Mouse (Mus musculus): ENCODE measurements around the gene Gabrd. TPM values are rescaled to one million over a fixed set of nuclear protein-coding genes. Genes with fewer than 3 reads are reported as not detected.

Gene Gabrd
- total and polyA plus RNA-seq, 2 experiments from 2014 or later, result 0.29 to 0.42 TPM

DNA sequence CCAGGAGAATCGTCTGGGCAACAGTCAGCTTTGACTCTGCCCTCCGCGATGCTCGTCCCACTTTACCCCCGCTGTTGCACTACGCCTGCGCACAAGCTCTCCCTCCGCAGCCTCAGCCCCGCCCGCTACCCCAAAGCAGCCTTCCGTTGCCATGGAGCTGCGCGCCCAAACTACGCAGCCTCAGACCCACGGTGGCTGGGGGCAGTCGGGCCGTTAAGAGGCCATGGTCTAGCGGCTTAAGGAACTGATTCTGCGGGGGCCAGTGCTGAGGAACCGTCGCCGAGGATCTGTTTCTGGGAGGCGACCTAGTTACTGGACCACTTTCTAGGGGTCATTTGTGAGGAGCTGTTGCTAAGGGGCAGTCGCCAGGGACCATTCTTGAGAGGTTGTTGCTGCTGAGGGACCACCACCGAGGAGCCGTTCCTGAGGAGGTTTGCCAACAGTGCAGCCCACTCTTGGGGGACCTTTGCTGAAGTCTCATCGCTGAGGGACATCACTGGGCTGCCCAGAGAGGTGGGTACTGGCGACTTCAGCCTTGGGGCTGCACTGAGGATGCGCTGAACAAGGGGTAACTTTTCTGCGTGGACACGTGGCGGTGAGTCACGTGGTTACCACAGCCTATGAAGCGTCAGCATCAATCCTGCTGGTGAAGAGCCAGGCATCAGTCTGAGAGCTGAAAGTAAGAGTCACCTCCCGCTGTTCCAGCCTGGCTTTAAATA lies 11.3 kb upstream of the Gabrd start, which contains the start of gene Cfap74:
Cfap74 (plus strand) TSS at position 133 of the 719 bp plus-strand sequence.
- peak; percentile 93 for DNase-seq (ENCODE audit: low spot score)

DNA sequence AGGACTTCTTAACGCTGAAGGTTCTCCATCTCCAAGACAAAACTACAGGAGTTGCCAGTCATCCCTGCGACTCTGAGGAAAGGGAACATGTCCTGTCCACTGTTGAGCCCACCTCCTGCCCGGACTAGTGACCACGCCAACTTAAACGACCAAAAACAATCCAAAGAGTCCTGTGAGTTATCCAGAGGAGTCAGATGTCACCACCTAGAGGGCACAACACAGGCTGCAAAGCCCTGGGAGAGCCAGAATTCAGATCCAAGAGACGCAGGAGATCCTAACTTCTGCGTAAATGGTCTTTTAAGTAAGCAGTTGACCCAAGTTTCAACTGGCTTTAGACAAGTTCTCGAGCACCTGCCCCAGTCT lies 10.8 kb upstream of the Gabrd start:
- peak; percentile 68 for ATAC-seq
- 2% methylated on average over 8 of the region's 8 CpGs for WGBS
- TF ChIP-seq CTCF (IDR thresholded peaks at IDR 0.05; ENCODE audit: low read depth), result peak; percentile 68
- H3K27ac ChIP-seq, result no peak overlapping the region
- no peaks in the 10 kb centered on the region for H3K27me3 ChIP-seq (ENCODE audit: insufficient read depth, low read length)
- peak overlapping the region; percentile 54 for H3K4me3 ChIP-seq (ENCODE audit: low read length)
- H3K36me3 ChIP-seq (ENCODE audit: insufficient read depth, low read length), result no peaks in the 10 kb centered on the region
- H3K9ac ChIP-seq (replicated peaks; ENCODE audit: low read length), result 0 out of 2 replicates have a peak overlapping the region, but pooled peaks have one; percentile 46
- no peaks in the 10 kb centered on the region for H3K9me3 ChIP-seq (ENCODE audit: low read length)
- no peaks in the 10 kb centered on the region for H3K4me1 ChIP-seq (ENCODE audit: insufficient read depth, low read length)
- no peak for DNase-seq (ENCODE audit: low spot score)
- H3K4me2 ChIP-seq (ENCODE audit: low read depth, low read length), result peak overlapping the region; percentile 90

More for the DNA sequence above, 11.3 kb upstream of the Gabrd start, which contains the start of gene Cfap74:
- no peaks in the 10 kb centered on the region for H3K36me3 ChIP-seq (ENCODE audit: insufficient read depth, low read length)
- ATAC-seq, result peak; percentile 97
- under 1% methylated on average over 35 of the region's 35 CpGs for WGBS
- peak within 1 kb of the TSS; percentile 90 for H3K4me2 ChIP-seq (ENCODE audit: low read depth, low read length)
- H3K9ac ChIP-seq (replicated peaks; ENCODE audit: low read length), result peak within 1 kb of the TSS; percentile 46; the same call in 1 of the 2 replicates
- no peaks in the 10 kb centered on the region for H3K4me1 ChIP-seq (ENCODE audit: insufficient read depth, low read length)
- H3K4me3 ChIP-seq (ENCODE audit: low read length), result peak within 1 kb of the TSS; percentile 54
- no peaks in the 10 kb centered on the region for H3K27me3 ChIP-seq (ENCODE audit: insufficient read depth, low read length)
- H3K27ac ChIP-seq, result peak within 1 kb of the TSS; percentile 58; the same call in 1 of the 2 replicates
- no peaks in the 10 kb centered on the region for H3K9me3 ChIP-seq (ENCODE audit: low read length)
- TF ChIP-seq CTCF (IDR thresholded peaks at IDR 0.05; ENCODE audit: low read depth), result no peak

DNA sequence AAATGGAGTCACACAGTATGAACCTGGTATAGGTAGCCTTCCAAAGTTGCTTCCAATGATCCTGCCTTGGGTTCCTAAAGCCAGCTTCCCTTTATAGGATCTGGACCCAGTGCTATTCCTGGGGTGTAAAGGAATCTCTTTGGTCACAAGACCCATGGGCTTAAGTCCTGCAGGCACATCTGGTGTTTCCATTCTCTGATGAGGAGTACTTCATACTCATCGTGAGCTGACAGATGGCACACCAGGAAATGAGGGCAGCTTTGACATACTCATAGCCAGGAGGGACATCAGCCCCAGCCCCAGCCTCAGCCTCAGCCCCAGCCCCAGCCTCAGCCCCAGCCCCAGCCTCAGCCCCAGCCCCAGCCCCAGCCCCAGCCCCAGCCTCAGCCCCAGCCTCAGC lies 4.6 kb upstream of the Gabrd start:
- Histone ChIP-seq H3K9me3 (ENCODE audit: low read length) (no peaks in the 10 kb centered on the region), H3K36me3 (ENCODE audit: insufficient read depth, low read length) (no peaks in the 10 kb centered on the region), H3K27ac (no peak overlapping the region)

DNA sequence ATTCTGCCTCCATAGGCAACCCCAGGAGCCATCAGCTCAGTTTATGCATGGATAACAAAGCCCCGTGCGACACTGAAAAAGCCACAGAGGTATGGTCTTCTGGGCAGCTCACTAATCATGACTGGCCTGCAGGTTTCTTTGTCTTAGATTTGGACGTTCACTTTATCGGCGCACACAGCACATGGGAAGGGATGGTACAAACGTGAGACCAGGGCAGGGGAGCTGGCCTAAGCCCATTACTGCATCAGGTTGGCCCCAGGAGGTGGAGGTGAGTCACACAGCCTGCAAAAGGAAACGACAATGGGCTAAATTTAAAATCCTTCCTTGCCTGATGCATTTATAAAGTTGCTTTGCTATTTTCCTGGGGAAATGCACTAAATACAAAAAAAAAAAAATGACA lies 3.2 kb upstream of the Gabrd start:
- H3K4me1 ChIP-seq (ENCODE audit: insufficient read depth, low read length), result peaks cover 5% of the 10 kb centered on the region; the same call in 1 of the 2 replicates
- ATAC-seq (no peak), DNase-seq (ENCODE audit: low spot score) (no peak)
- no peaks in the 10 kb centered on the region for H3K9me3 ChIP-seq (ENCODE audit: low read length)
- no peaks in the 10 kb centered on the region for H3K36me3 ChIP-seq (ENCODE audit: insufficient read depth, low read length)
- H3K4me3 ChIP-seq (ENCODE audit: low read length), result no peak overlapping the region
- no peak overlapping the region for H3K27ac ChIP-seq
- no peak overlapping the region for H3K9ac ChIP-seq (replicated peaks; ENCODE audit: low read length)
- no peak for TF ChIP-seq CTCF (IDR thresholded peaks at IDR 0.05; ENCODE audit: low read depth)
- WGBS, result 66% methylated on average over 7 of the region's 7 CpGs
- H3K4me2 ChIP-seq (ENCODE audit: low read depth, low read length), result no peak overlapping the region
- peaks cover 20% of the 10 kb centered on the region; the same call in 1 of the 2 replicates for H3K27me3 ChIP-seq (ENCODE audit: insufficient read depth, low read length)

More for the DNA sequence above, 4.6 kb upstream of the Gabrd start:
- 47% methylated on average over 1 of the region's 1 CpGs for whole genome bisulfite sequencing
- H3K9ac ChIP-seq (replicated peaks; ENCODE audit: low read length), result no peak overlapping the region
- no peak for DNase-seq (ENCODE audit: low spot score)
- H3K4me1 ChIP-seq (ENCODE audit: insufficient read depth, low read length), result peaks cover 3% of the 10 kb centered on the region; the same call in 1 of the 2 replicates
- H3K4me2 ChIP-seq (ENCODE audit: low read depth, low read length), result no peak overlapping the region
- TF ChIP-seq CTCF (IDR thresholded peaks at IDR 0.05; ENCODE audit: low read depth), result no peak
- no peak for ATAC-seq
- H3K4me3 ChIP-seq (ENCODE audit: low read length), result no peak overlapping the region
- peaks cover 14% of the 10 kb centered on the region; the same call in 1 of the 2 replicates for H3K27me3 ChIP-seq (ENCODE audit: insufficient read depth, low read length)

DNA sequence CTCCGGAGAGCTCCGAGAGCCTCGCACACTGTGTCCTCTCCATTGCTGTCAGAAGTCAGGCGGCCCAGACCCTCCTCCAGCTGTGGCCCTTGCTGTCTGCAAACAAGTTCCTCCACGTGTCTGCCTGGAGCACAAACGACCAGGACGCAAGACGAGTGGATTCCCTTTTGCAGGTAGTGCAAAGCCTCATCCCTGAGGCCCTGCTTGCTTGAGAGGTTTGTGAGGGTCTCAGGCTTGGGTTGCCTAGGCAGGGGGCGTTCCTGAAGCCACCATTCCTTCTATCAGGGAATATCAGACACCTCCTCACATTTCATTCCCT lies 269 bp upstream of the Gabrd start:
- DNase-seq (ENCODE audit: low spot score) (no peak), ATAC-seq (no peak)
- no peak for TF ChIP-seq CTCF (IDR thresholded peaks at IDR 0.05; ENCODE audit: low read depth)
- H3K4me3 ChIP-seq (ENCODE audit: low read length), result peak overlapping the region; percentile 45
- H3K36me3 ChIP-seq (ENCODE audit: insufficient read depth, low read length), result no peaks in the 10 kb centered on the region
- no peak overlapping the region; the same call in 1 of the 2 replicates for H3K9ac ChIP-seq (replicated peaks; ENCODE audit: low read length)
- H3K27ac ChIP-seq, result no peak overlapping the region
- no peaks in the 10 kb centered on the region for H3K9me3 ChIP-seq (ENCODE audit: low read length)
- peaks cover 5% of the 10 kb centered on the region; the same call in 1 of the 2 replicates for H3K4me1 ChIP-seq (ENCODE audit: insufficient read depth, low read length)
- WGBS, result 4% methylated on average over 9 of the region's 9 CpGs
- peak overlapping the region; percentile 73 for H3K4me2 ChIP-seq (ENCODE audit: low read depth, low read length)
- H3K27me3 ChIP-seq (ENCODE audit: insufficient read depth, low read length), result peaks cover 28% of the 10 kb centered on the region; the same call in 1 of the 2 replicates

DNA sequence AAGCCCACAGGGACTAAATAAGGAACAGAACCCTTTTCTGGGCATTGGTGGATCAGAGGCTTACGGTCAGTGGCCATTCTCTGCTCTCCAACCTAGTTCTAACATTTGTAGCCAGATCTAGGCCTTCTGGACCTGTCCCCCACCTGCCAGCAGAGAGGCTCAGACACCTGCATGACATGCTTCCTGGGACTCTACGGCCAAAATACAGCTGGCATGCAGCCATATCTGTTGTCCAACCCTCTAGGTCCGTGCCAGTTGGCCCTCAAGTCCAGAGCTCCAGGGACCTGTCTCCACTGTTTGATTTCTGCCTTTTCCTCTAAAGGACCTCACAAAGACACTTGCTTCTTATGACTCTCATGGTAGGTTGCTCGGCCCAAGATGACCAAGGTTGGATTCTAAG lies 1.2 kb downstream of the Gabrd start:
- no peak overlapping the region for H3K27ac ChIP-seq
- ATAC-seq, result no peak
- no peak overlapping the region for H3K4me3 ChIP-seq (ENCODE audit: low read length)
- H3K9me3 ChIP-seq (ENCODE audit: low read length), result no peaks in the 10 kb centered on the region
- peaks cover 5% of the 10 kb centered on the region; the same call in 1 of the 2 replicates for H3K4me1 ChIP-seq (ENCODE audit: insufficient read depth, low read length)
- no peak for TF ChIP-seq CTCF (IDR thresholded peaks at IDR 0.05; ENCODE audit: low read depth)
- H3K9ac ChIP-seq (replicated peaks; ENCODE audit: low read length), result no peak overlapping the region
- peaks cover 28% of the 10 kb centered on the region; the same call in 1 of the 2 replicates for H3K27me3 ChIP-seq (ENCODE audit: insufficient read depth, low read length)
- no peak for DNase-seq (ENCODE audit: low spot score)
- no peaks in the 10 kb centered on the region for H3K36me3 ChIP-seq (ENCODE audit: insufficient read depth, low read length)
- 74% methylated on average over 4 of the region's 4 CpGs for whole genome bisulfite sequencing
- no peak overlapping the region for H3K4me2 ChIP-seq (ENCODE audit: low read depth, low read length)

DNA sequence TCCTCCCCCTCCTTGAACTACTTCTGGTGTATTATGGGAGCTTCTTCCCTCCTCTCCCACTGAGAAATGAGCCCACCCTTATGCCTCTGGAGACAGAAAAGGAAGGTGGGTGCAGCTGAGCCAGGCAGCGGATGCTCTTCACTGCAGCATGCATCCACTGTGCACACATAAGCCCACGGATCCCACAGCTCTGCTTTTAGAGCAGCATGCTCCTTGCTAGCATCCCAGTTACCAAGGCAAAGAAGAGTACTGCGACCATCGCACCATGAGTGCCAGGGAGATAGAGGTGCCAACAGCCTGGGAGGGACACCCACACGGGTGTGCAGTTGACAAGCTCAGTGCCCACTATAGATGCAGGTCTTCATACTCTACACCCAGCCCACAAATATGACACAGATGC lies 2.4 kb downstream of the Gabrd start:
- ATAC-seq (no peak), DNase-seq (ENCODE audit: low spot score) (no peak)
- WGBS, result 79% methylated on average over 5 of the region's 5 CpGs
- Histone ChIP-seq H3K9ac (replicated peaks; ENCODE audit: low read length) (no peak overlapping the region), H3K27ac (no peak overlapping the region), H3K27me3 (ENCODE audit: insufficient read depth, low read length) (peaks cover 28% of the 10 kb centered on the region; the same call in 1 of the 2 replicates), H3K4me3 (ENCODE audit: low read length) (no peak overlapping the region), H3K36me3 (ENCODE audit: insufficient read depth, low read length) (no peaks in the 10 kb centered on the region), H3K4me1 (ENCODE audit: insufficient read depth, low read length) (peaks cover 5% of the 10 kb centered on the region; the same call in 1 of the 2 replicates), H3K4me2 (ENCODE audit: low read depth, low read length) (no peak overlapping the region), H3K9me3 (ENCODE audit: low read length) (no peaks in the 10 kb centered on the region)
- no peak for TF ChIP-seq CTCF (IDR thresholded peaks at IDR 0.05; ENCODE audit: low read depth)
